Mouse (Mus musculus): Measurements from ENCODE around the gene Trim17.

Gene Trim17

GRCm38 (mm10) chr11:58954420-58955142 lies at the start of gene Trim17, which contains the start of gene Hist3h2a:
Gene Trim17, plus strand, starts transcription at chr11:58954685.
Gene Hist3h2a, plus strand, starts transcription at chr11:58954685.
- peak; percentile 98 for DNase-seq (ENCODE audit: low read depth, low spot score)

- peak; percentile 92 for DNase-seq (ENCODE audit: low read depth, low spot score)
These were observed 49.6 kb upstream of the Trim17 start for GRCm38 (mm10) chr11:58904838-58905237.

GRCm38 (mm10) chr11:58913776-58914175 lies 40.7 kb upstream of the Trim17 start:
- no peak for DNase-seq (ENCODE audit: low read depth, low spot score)

GRCm38 (mm10) chr11:58914461-58915028 lies 39.9 kb upstream of the Trim17 start:
- DNase-seq (ENCODE audit: low read depth, low spot score), result peak; percentile 44

GRCm38 (mm10) chr11:58916879-58917744 lies 37.4 kb upstream of the Trim17 start:
- peak; percentile 80 for DNase-seq (ENCODE audit: low read depth, low spot score)

- no peak for DNase-seq (ENCODE audit: low read depth, low spot score)
These were observed 36.6 kb upstream of the Trim17 start, which contains the start of gene Btnl10 for GRCm38 (mm10) chr11:58917745-58918366. Gene Btnl10, plus strand, starts transcription at chr11:58917908.

GRCm38 (mm10) chr11:58918759-58919158 lies 35.7 kb upstream of the Trim17 start:
- DNase-seq (ENCODE audit: low read depth, low spot score), result no peak

GRCm38 (mm10) chr11:58922420-58922819 lies 32.1 kb upstream of the Trim17 start:
- DNase-seq (ENCODE audit: low read depth, low spot score), result no peak

- no peak for DNase-seq (ENCODE audit: low read depth, low spot score)
These were observed 27.8 kb upstream of the Trim17 start for GRCm38 (mm10) chr11:58926651-58927050.

GRCm38 (mm10) chr11:58927053-58927452 lies 27.4 kb upstream of the Trim17 start:
- DNase-seq (ENCODE audit: low read depth, low spot score), result no peak

- peak; percentile 66 for DNase-seq (ENCODE audit: low read depth, low spot score)
These were observed 26.5 kb upstream of the Trim17 start for GRCm38 (mm10) chr11:58927790-58928651.

GRCm38 (mm10) chr11:58929055-58929454 lies 25.4 kb upstream of the Trim17 start:
- no peak for DNase-seq (ENCODE audit: low read depth, low spot score)

GRCm38 (mm10) chr11:58929641-58930040 lies 24.8 kb upstream of the Trim17 start:
- DNase-seq (ENCODE audit: low read depth, low spot score), result no peak

GRCm38 (mm10) chr11:58930254-58930653 lies 24.2 kb upstream of the Trim17 start:
- no peak for DNase-seq (ENCODE audit: low read depth, low spot score)

GRCm38 (mm10) chr11:58931576-58931975 lies 22.9 kb upstream of the Trim17 start:
- DNase-seq (ENCODE audit: low read depth, low spot score), result peak; percentile 18

- peak; percentile 77 for DNase-seq (ENCODE audit: low read depth, low spot score)
These were observed 16.6 kb upstream of the Trim17 start for GRCm38 (mm10) chr11:58937909-58938308.

- DNase-seq (ENCODE audit: low read depth, low spot score), result peak; percentile 94
These were observed 16.0 kb upstream of the Trim17 start, which contains the start of gene Rnf187 for GRCm38 (mm10) chr11:58938322-58939087. Gene Rnf187, minus strand, starts transcription at chr11:58938916.

GRCm38 (mm10) chr11:58939088-58939439 lies 15.4 kb upstream of the Trim17 start:
- no peak for DNase-seq (ENCODE audit: low read depth, low spot score)

- DNase-seq (ENCODE audit: low read depth, low spot score), result no peak
These were observed 10.3 kb upstream of the Trim17 start for GRCm38 (mm10) chr11:58944136-58944535.

- no peak for DNase-seq (ENCODE audit: low read depth, low spot score)
These were observed 7.2 kb upstream of the Trim17 start for GRCm38 (mm10) chr11:58947306-58947705.
